Mouse (Mus musculus): ENCODE data around the gene Cd9. TPM values are rescaled to one million over a fixed set of nuclear protein-coding genes. Genes with fewer than 3 reads are reported as not detected.

The Cd9 gene
- total RNA-seq, 4 experiments from 2014 or later, result 39.4 to 57.8 (median 46.4) TPM

Other genes with a start within 250 kb of the Cd9 start
- gene Tuba3a, start 208.7 kb downstream of the Cd9 start, total RNA-seq (2022), result not detected
- gene Ltbr, start 180.9 kb downstream of the Cd9 start, total RNA-seq (2022), result 10 to 100 TPM; 24.4 to 26.2 (median 25.5) TPM
- under 1 TPM; 0.46 to 0.80 (median 0.58) TPM for gene Scnn1a, start 174.1 kb downstream of the Cd9 start, total RNA-seq (2022)
- gene Tnfrsf1a, start 145.4 kb downstream of the Cd9 start, total RNA-seq (2022), result 10 to 100 TPM; 50.4 to 54.8 (median 52.8) TPM
- under 1 TPM in 2 of 4 experiments, not detected in 2; 0.06 to 0.09 TPM for gene Plekhg6, start 114.0 kb downstream of the Cd9 start, total RNA-seq (2022)
- gene Vwf, start 52.0 kb upstream of the Cd9 start, total RNA-seq (2022), result 100 to 1,000 TPM in 2 of 4 experiments, 10 to 100 TPM in 2; 82.6 to 137 (median 104) TPM
- gene Ano2, start 195.6 kb upstream of the Cd9 start, total RNA-seq (2022), result not detected

Measured in heart, adult 8-10 months (tissue).